ENCODE assay signal across 12 mouse cellular contexts in genomic region chr4:82957827-82958538, GRCm38 (mm10).
A peak's percentile ranks its signal among the peaks of the same experiment; 100 is the strongest.
DNase-seq lines count a peak whose midpoint lies in the region; ATAC-seq lines count a peak whose summit lies in the region.
"Had no signal": no experiment of that assay in that cellular context is flagged by ENCODE, and none has a peak within 500 bp of the region (broad histone marks: within the 10 kb centered on the region; RNA-seq: fewer than 3 reads in every experiment).

No protein-coding gene starts in this region.

- intact Hi-C loops in left cerebral cortex, postnatal 14 days (cut with DNase I) = no loop called here
- intact Hi-C loops in left cerebral cortex, postnatal 36 days (cut with DNase I) = no loop called here

- peak overlapping the region; percentile 3; the same call in 1 of the 2 replicates for H3K4me2 ChIP-seq in hindbrain, embryonic 14.5 days (replicated peaks)
- peak overlapping the region; percentile 15; the same call in 1 of the 2 replicates for H3K4me2 ChIP-seq in midbrain, embryonic 16.5 days (ENCODE audit: low read length)
- H3K4me2 ChIP-seq: kidney, embryonic 15.5 days had no signal

- no peaks in the 10 kb centered on the region for H3K36me3 ChIP-seq in hindbrain, embryonic 14.5 days (replicated peaks; ENCODE audit: control insufficient read depth, insufficient read depth)
- H3K36me3 ChIP-seq in midbrain, embryonic 16.5 days (ENCODE audit: control insufficient read depth, insufficient read depth, low read length) = no peaks in the 10 kb centered on the region

- no peaks in the 10 kb centered on the region for H3K9me3 ChIP-seq in hindbrain, embryonic 14.5 days (ENCODE audit: control insufficient read depth, low read length)
- H3K9me3 ChIP-seq in midbrain, embryonic 16.5 days (replicated peaks; ENCODE audit: control insufficient read depth, low read length, poor library complexity, severe bottlenecking) = no peaks in the 10 kb centered on the region
- H3K9me3 ChIP-seq: kidney, embryonic 15.5 days had no signal

- H3K4me1 ChIP-seq in hindbrain, embryonic 14.5 days (replicated peaks; ENCODE audit: control insufficient read depth, insufficient read depth, low read length) = no peaks in the 10 kb centered on the region
- no peaks in the 10 kb centered on the region for H3K4me1 ChIP-seq in midbrain, embryonic 16.5 days (ENCODE audit: control insufficient read depth, insufficient read depth, low read length)
- H3K4me1 ChIP-seq: kidney, embryonic 15.5 days had no signal

- ATAC-seq in hindbrain, embryonic 14.5 days (ENCODE audit: low FRiP score) = peak; percentile 59; the same call in 1 of the 2 replicates
- peak; percentile 54; the same call in 1 of the 2 replicates for ATAC-seq in midbrain, embryonic 16.5 days

- peak overlapping the region; percentile 52; the same call in 1 of the 2 replicates for H3K27ac ChIP-seq in hindbrain, embryonic 14.5 days
- H3K27ac ChIP-seq in midbrain, embryonic 16.5 days (ENCODE audit: low read length) = no peak overlapping the region
- H3K27ac ChIP-seq: heart, adult 2 months; kidney, embryonic 15.5 days had no signal

- H3K9ac ChIP-seq in hindbrain, embryonic 14.5 days = no peak overlapping the region
- H3K9ac ChIP-seq in midbrain, embryonic 16.5 days (ENCODE audit: low read depth, low read length) = 0 out of 2 replicates have a peak overlapping the region, but pooled peaks have one; percentile 7
- H3K9ac ChIP-seq: kidney, embryonic 15.5 days had no signal

- no peaks in the 10 kb centered on the region for H3K27me3 ChIP-seq in hindbrain, embryonic 14.5 days (ENCODE audit: control insufficient read depth, insufficient read depth, low read length)
- H3K27me3 ChIP-seq in midbrain, embryonic 16.5 days (ENCODE audit: control insufficient read depth, insufficient read depth, low read depth, low read length) = no peaks in the 10 kb centered on the region
- H3K27me3 ChIP-seq: kidney, embryonic 15.5 days had no signal

- 46% methylated on average over 14 of the region's 14 CpGs for WGBS in hindbrain, embryonic 14.5 days
- 52% methylated on average over 14 of the region's 14 CpGs for WGBS in midbrain, embryonic 16.5 days

- no peak overlapping the region for H3K4me3 ChIP-seq in hindbrain, embryonic 14.5 days (replicated peaks; ENCODE audit: low read length)
- H3K4me3 ChIP-seq in midbrain, embryonic 16.5 days (ENCODE audit: low read depth, low read length) = no peak overlapping the region
- H3K4me3 ChIP-seq: heart, adult 2 months; kidney, embryonic 15.5 days had no signal

- peak; percentile 24 to 70 for DNase-seq in left cerebral cortex, postnatal 14 days (ENCODE audit: low spot score in 2 of 2)
- no peak for DNase-seq in left cerebral cortex, postnatal 36 days (ENCODE audit: low spot score in 2 of 2)
- no peak for DNase-seq in hindbrain, embryonic 14.5 days (ENCODE audit: low spot score)
- DNase-seq in layer of hippocampus, postnatal 14 days (ENCODE audit: low spot score in 2 of 2) = peak; percentile 45 to 60
- no peak for DNase-seq in cerebellum, adult 11 months
- no peak for DNase-seq in cerebellum, adult 18-20 months
- no peak for DNase-seq in spleen, adult 18-20 months
- DNase-seq: cerebellum, postnatal 14 days; heart, adult 2 months; thymus, postnatal 14 days had no signal

Comparison
In these comparisons a context has a peak if more than half of its experiments do, and no peak if none do; other contexts are left out.
1. DNase-seq: peak in left cerebral cortex, postnatal 14 days (2 of 2) and layer of hippocampus, postnatal 14 days (2 of 2); none in left cerebral cortex, postnatal 36 days (0 of 2), hindbrain, embryonic 14.5 days (single experiment), cerebellum, adult 11 months (single experiment), cerebellum, adult 18-20 months (0 of 2) and spleen, adult 18-20 months (0 of 2).